Mouse (Mus musculus): Measurements from ENCODE around the gene Trnau1ap. TPM values are rescaled to one million over a fixed set of nuclear protein-coding genes. Genes with fewer than 3 reads are reported as not detected.
"Not testable (repeated sequence)": the region's sequence is repeated elsewhere in the genome, so short reads cannot be mapped to it uniquely, and the experiment has no call there.

The Trnau1ap gene
- polyA plus RNA-seq, 1 experiment from 2014 or later, result 84.1 TPM

DNA sequence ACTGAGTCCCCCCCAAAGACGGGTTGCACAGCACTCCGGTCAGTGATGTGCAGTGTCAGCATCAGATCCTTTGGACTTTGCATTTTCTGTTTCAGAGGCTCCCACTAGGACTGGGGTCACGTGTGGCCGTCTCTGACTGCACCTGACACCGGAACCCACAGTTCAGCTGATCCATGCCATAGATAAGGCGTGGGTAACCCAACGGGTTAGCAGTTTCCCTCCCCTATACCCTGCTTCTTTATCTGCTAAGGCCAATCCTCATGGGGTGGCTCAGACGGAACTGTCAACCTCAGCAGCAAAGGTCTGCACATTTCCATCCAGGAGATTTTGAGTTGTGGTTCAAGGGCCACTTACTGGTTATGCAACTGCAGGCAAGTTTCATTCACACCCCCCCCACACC, 24.1 kb downstream of the Trnau1ap start:
- Histone ChIP-seq H3K4me2 (replicated peaks; ENCODE audit: low read depth) (no peak overlapping the region), H3K4me1 (replicated peaks; ENCODE audit: control insufficient read depth, insufficient read depth, low read length) (no peaks in the 10 kb centered on the region), H3K9ac (ENCODE audit: low read depth, low read length) (no peak overlapping the region), H3K27ac (ENCODE audit: low read depth, low read length) (peak overlapping the region; percentile 65), H3K27me3 (replicated peaks; ENCODE audit: control insufficient read depth, insufficient read depth, low read length) (no peaks in the 10 kb centered on the region), H3K4me3 (ENCODE audit: low read depth, low read length) (no peak overlapping the region), H3K9me3 (ENCODE audit: control insufficient read depth) (no peaks in the 10 kb centered on the region), H3K36me3 (ENCODE audit: control insufficient read depth, insufficient read depth) (peaks cover under 1% of the 10 kb centered on the region; the same call in 1 of the 2 replicates)
- no peak for TF ChIP-seq CTCF (IDR thresholded peaks at IDR 0.05; ENCODE audit: low read depth)
- ATAC-seq, result peak; percentile 65
- 54% methylated on average over 8 of the region's 8 CpGs for WGBS

DNA sequence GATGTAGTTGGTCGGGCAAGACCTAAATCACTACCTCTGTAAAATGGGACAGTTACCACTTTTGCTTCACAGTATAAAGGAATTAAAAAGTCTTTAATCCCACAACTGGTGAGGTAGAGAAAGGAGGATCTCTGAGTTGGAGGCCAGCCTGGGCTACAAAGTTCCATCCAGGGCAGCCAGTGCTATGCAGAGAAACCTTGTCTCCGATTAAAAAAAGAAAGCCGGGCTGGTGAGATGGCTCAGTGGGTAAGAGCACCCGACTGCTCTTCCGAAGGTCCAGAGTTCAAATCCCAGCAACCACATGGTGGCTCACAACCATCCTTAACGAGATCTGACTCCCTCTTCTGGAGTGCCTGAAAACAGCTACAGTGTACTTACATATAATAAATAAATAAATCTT, 25.9 kb downstream of the Trnau1ap start:
- H3K36me3 ChIP-seq (ENCODE audit: control insufficient read depth, insufficient read depth), result not testable (repeated sequence)
- 0 out of 2 replicates have a peak, but pooled peaks have one; percentile 3 for TF ChIP-seq CTCF (IDR thresholded peaks at IDR 0.05; ENCODE audit: low read depth)

DNA sequence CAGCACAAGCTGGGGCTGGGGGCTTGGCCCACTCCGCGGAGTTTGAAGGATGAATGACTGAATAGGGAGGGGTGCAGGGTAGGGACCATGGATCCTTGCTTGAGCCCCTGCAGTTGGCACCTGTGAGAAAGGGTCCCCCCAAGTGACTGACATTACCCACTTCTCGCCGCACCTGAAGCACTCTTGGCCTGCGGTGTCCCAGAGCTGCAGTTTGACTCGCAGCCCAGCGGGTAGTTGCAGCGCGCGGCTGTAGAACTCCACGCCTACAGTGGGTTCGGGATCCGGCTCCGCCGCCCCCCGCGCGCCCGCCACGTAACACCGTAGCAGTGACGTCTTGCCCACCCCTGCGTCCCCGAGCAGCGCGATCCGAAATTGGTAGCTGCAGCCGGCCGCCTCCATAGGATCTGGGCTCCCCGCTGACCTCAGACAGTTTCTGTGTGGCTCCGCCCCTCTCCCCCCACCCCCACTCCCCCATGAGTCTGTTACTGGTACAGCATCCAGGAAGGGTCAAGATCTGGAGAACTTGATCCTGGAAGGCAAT, 26.3 kb downstream of the Trnau1ap start, which contains the start of gene Rab42:
Rab42 (minus strand) TSS at position 447 of the 541 bp plus-strand sequence.
- no peaks in the 10 kb centered on the region for H3K9me3 ChIP-seq (ENCODE audit: control insufficient read depth)
- H3K36me3 ChIP-seq (ENCODE audit: control insufficient read depth, insufficient read depth), result no peaks in the 10 kb centered on the region
- H3K9ac ChIP-seq (ENCODE audit: low read depth, low read length), result peak within 1 kb of the TSS; percentile 50
- no peaks in the 10 kb centered on the region for H3K4me1 ChIP-seq (replicated peaks; ENCODE audit: control insufficient read depth, insufficient read depth, low read length)
- peak; percentile 60 for ATAC-seq
- H3K27me3 ChIP-seq (replicated peaks; ENCODE audit: control insufficient read depth, insufficient read depth, low read length), result no peaks in the 10 kb centered on the region
- peak; percentile 33; the same call in 1 of the 2 replicates for TF ChIP-seq CTCF (IDR thresholded peaks at IDR 0.05; ENCODE audit: low read depth)
- H3K4me2 ChIP-seq (replicated peaks; ENCODE audit: low read depth), result peak within 1 kb of the TSS; percentile 74
- H3K4me3 ChIP-seq (ENCODE audit: low read depth, low read length), result peak within 1 kb of the TSS; percentile 50
- WGBS, result 2% methylated on average over 31 of the region's 31 CpGs
- peak within 1 kb of the TSS; percentile 77 for H3K27ac ChIP-seq (ENCODE audit: low read depth, low read length)

More for the DNA sequence above, 25.9 kb downstream of the Trnau1ap start:
- not testable (repeated sequence) for H3K9me3 ChIP-seq (ENCODE audit: control insufficient read depth); H3K9ac ChIP-seq (ENCODE audit: low read depth, low read length); H3K4me1 ChIP-seq (replicated peaks; ENCODE audit: control insufficient read depth, insufficient read depth, low read length); H3K27me3 ChIP-seq (replicated peaks; ENCODE audit: control insufficient read depth, insufficient read depth, low read length); ATAC-seq
- H3K4me3 ChIP-seq (ENCODE audit: low read depth, low read length), result peak overlapping the region; percentile 50
- H3K4me2 ChIP-seq (replicated peaks; ENCODE audit: low read depth), result peak overlapping the region; percentile 74
- peak overlapping the region; percentile 77; the same call in 1 of the 2 replicates for H3K27ac ChIP-seq (ENCODE audit: low read depth, low read length)
- 25% methylated on average over 6 of the region's 6 CpGs for WGBS

DNA sequence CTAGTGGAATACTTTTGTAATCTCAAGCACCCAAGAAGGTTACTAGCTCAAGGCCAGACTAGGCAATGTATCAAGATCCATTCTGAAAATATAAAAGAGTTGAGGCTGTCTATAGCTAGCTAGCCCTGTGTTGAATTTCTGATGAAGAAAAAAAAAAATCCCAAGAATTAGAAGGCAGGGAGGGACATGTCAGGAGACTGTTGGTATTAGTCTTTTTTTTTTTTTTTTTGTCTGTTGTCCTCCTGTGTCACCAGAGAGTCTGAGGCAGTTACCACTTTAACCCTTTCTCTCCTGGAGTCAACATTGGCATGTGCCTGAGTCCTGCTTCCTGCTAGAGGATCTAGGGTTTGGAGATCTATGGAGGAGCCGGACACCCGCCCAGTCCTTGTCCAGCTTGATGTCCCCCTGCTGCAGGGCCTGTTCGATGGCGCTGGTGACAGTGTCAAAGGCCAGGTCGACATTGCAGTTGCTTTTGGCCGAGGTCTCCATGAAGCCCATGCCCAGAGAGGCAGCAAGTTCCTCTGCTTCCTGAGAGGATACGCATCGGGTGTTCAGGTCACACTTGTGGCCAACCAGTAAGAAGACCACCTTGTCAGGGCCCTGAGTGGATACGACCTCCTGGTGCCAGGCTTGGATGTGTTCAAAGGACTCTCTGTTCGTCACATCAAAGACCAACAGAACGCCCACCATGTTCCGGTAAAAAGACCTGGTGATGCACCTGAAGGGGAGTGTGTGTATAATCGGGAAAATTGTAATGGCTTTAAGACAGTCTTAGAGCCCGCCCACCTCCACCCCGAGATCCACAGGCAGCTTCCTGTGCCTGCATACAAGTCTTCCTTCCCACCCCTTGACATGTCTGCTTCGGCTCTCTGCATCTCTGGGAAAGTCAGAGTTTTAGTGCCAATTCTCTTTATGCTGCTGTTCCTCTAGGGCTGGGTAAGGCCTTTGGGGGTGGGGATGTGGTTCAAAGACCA, 27.1 kb downstream of the Trnau1ap start:
- ATAC-seq, result no peak
- Histone ChIP-seq H3K27me3 (replicated peaks; ENCODE audit: control insufficient read depth, insufficient read depth, low read length) (no peaks in the 10 kb centered on the region), H3K9me3 (ENCODE audit: control insufficient read depth) (no peaks in the 10 kb centered on the region), H3K9ac (ENCODE audit: low read depth, low read length) (peak overlapping the region; percentile 50), H3K4me3 (ENCODE audit: low read depth, low read length) (peak overlapping the region; percentile 50), H3K4me2 (replicated peaks; ENCODE audit: low read depth) (peak overlapping the region; percentile 74), H3K4me1 (replicated peaks; ENCODE audit: control insufficient read depth, insufficient read depth, low read length) (no peaks in the 10 kb centered on the region), H3K36me3 (ENCODE audit: control insufficient read depth, insufficient read depth) (no peaks in the 10 kb centered on the region), H3K27ac (ENCODE audit: low read depth, low read length) (peak overlapping the region; percentile 77; the same call in 1 of the 2 replicates)
- no peak for TF ChIP-seq CTCF (IDR thresholded peaks at IDR 0.05; ENCODE audit: low read depth)
- WGBS, result 69% methylated on average over 16 of the region's 16 CpGs

DNA sequence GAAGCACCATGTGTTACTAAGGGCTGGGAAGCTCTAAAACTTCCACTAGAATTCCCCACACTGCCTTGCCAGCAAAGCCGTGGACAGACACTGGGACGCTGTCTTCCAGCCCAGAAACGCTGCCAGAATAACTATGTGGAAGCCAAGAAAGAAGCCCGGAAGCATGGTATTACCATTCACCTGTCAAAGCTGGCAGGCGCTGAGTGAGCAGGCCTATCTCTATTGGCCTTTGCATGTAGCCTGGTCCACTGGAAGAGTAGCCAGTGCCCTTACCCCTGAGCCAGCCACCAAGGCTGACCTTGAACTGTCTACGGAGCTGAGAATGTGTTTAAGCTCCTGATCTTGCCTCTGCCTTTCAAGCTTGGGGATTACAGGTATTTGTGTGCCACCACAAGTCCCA, 27.9 kb downstream of the Trnau1ap start:
- no peaks in the 10 kb centered on the region for H3K4me1 ChIP-seq (replicated peaks; ENCODE audit: control insufficient read depth, insufficient read depth, low read length)
- no peak overlapping the region for H3K27ac ChIP-seq (ENCODE audit: low read depth, low read length)
- no peaks in the 10 kb centered on the region for H3K36me3 ChIP-seq (ENCODE audit: control insufficient read depth, insufficient read depth)
- no peak for ATAC-seq
- H3K4me2 ChIP-seq (replicated peaks; ENCODE audit: low read depth), result no peak overlapping the region
- no peak overlapping the region for H3K9ac ChIP-seq (ENCODE audit: low read depth, low read length)
- no peaks in the 10 kb centered on the region for H3K27me3 ChIP-seq (replicated peaks; ENCODE audit: control insufficient read depth, insufficient read depth, low read length)
- 83% methylated on average over 6 of the region's 6 CpGs for WGBS
- no peak overlapping the region for H3K4me3 ChIP-seq (ENCODE audit: low read depth, low read length)
- no peak for TF ChIP-seq CTCF (IDR thresholded peaks at IDR 0.05; ENCODE audit: low read depth)
- H3K9me3 ChIP-seq (ENCODE audit: control insufficient read depth), result no peaks in the 10 kb centered on the region

DNA sequence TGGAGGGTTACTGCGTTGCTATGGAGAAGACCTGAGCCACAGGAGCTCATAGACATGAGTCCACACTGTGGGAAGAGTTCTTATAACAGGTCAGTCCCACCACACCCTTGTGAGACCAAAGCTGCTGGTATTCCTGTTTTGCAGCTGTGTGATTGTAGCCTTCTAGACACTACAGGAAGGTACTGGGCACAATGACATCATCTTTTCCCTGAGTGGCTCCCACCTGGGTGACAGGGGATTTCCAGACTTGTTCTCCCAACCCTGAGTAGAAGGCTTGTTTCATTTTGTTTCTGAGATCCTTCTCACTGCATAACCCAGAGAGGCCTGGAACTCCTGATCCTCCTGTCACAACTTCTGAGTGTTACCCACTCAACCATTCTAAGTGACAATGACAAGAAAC, 29.5 kb downstream of the Trnau1ap start:
- Histone ChIP-seq H3K36me3 (ENCODE audit: control insufficient read depth, insufficient read depth) (no peaks in the 10 kb centered on the region), H3K9me3 (ENCODE audit: control insufficient read depth) (no peaks in the 10 kb centered on the region), H3K4me2 (replicated peaks; ENCODE audit: low read depth) (no peak overlapping the region), H3K27ac (ENCODE audit: low read depth, low read length) (no peak overlapping the region), H3K27me3 (replicated peaks; ENCODE audit: control insufficient read depth, insufficient read depth, low read length) (no peaks in the 10 kb centered on the region), H3K4me1 (replicated peaks; ENCODE audit: control insufficient read depth, insufficient read depth, low read length) (no peaks in the 10 kb centered on the region), H3K4me3 (ENCODE audit: low read depth, low read length) (no peak overlapping the region), H3K9ac (ENCODE audit: low read depth, low read length) (no peak overlapping the region)
- no peak for ATAC-seq
- WGBS, result 75% methylated on average over 1 of the region's 1 CpGs
- TF ChIP-seq CTCF (IDR thresholded peaks at IDR 0.05; ENCODE audit: low read depth), result no peak
